Mouse (Mus musculus) embryonic stem cell, embryonic (primary cell): ENCODE measurements around the gene Gm39566.

Source experiments
- CTCF ChIA-PET, 4 experiments: fragments of 300-600 bp in 2 of 4; fragments of 350-600 bp in 2 of 4; sonication (Branson Sonifier 250); formaldehyde crosslinking; loops; one replicate each; lab custom pipeline; 2022; ENCODE audit warnings: inconsistent platforms in 2 of 4; lab: Charles Lee
- POLR2A ChIA-PET, 4 experiments: fragments of 300-600 bp in 2 of 4; fragments of 350-600 bp in 2 of 4; sonication (Branson Sonifier 250); formaldehyde crosslinking; loops; one replicate each; lab custom pipeline; 2022; ENCODE audit warnings: antibody characterized with exemption in 4 of 4, inconsistent platforms in 1 of 4; lab: Charles Lee

Gm39566 gene

GRCm38 (mm10) chr11:69767625-69767909 lies 47.5 kb downstream of the Gm39566 start:
- CTCF ChIA-PET = interaction anchor here in 1 of 4 experiments (0.7 kb wide), 1 partner anchor 34 kb away, joined by 3 read pairs; the partner anchor contains the start of gene Fgf11
- POLR2A ChIA-PET = interaction anchor here (0.6 to 6.3 kb wide), 30 partner anchors 8 to 133 kb away, joined by 3 to 57 read pairs (median 5); partner anchors contain the start of genes Nlgn2 (in 2 of the 4), 2810408A11Rik (in 1 of the 4), Chrnb1 (in 1 of the 4) and Fgf11 (in 1 of the 4)

GRCm38 (mm10) chr11:69766872-69767624 lies 48.0 kb downstream of the Gm39566 start:
- POLR2A ChIA-PET = interaction anchor here (0.6 to 6.3 kb wide), 33 partner anchors 8 to 134 kb away, joined by 3 to 57 read pairs (median 4); partner anchors contain the start of genes Chrnb1 (in 2 of the 4), Nlgn2 (in 2 of the 4), 2810408A11Rik (in 1 of the 4) and Fgf11 (in 1 of the 4)
- CTCF ChIA-PET = interaction anchor here in 1 of 4 experiments (0.7 kb wide), 1 partner anchor 34 kb away, joined by 3 read pairs; the partner anchor contains the start of gene Fgf11

DNA sequence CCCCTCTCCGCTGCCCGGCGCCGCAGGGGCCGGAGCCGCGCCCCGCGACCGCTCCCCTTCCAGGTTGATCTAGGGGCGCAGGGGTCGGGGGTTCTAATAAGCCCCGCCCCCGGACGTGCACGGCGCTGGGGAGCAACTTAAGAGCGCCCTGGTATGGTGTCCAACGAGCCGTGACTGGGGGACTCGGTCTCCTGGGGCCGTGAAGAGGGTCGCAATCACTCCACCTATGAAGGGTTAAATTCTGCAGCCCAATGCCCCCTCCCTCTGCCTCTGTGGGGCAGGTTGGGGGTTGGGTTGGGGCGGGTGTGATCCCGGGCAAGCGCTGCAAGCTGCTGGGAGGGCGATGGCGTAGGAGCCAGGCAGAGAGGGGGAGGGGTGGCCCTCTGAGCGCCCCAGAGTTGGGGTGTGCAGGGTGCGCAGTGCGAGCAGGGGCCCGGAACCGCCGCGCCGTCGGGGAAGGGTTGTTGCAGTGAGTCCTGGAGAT lies 48.9 kb downstream of the Gm39566 start:
- ChIA-PET CTCF (interaction anchor here in 1 of 4 experiments (0.6 to 1.4 kb wide), 2 partner anchors 13 to 155 kb away, joined by 3 read pairs; no protein-coding TSS in a partner anchor), POLR2A (interaction anchor here in 3 of 4 experiments (0.8 to 6.3 kb wide), 15 partner anchors 9 to 214 kb away, joined by 3 to 57 read pairs (median 4); partner anchors contain the start of genes Chrnb1 (in 1 of the 3), Fgf11 (in 1 of the 3) and Gps2 (in 1 of the 3))

- ChIA-PET CTCF (interaction anchor here in 3 of 4 experiments (0.6 to 2.3 kb wide), 8 partner anchors 10 to 278 kb away, joined by 3 to 11 read pairs (median 4); no protein-coding TSS in a partner anchor), POLR2A (interaction anchor here in 3 of 4 experiments (0.6 to 6.3 kb wide), 43 partner anchors 8 to 859 kb away, joined by 3 to 57 read pairs (median 4); partner anchors contain the start of genes Nlgn2 (in 3 of the 3), Tmem256 (in 3 of the 3), Fgf11 (in 2 of the 3) and Chrnb1 (in 1 of the 3))
Observed at GRCm38 (mm10) chr11:69765221-69766125, 49.6 kb downstream of the Gm39566 start, which contains the start of gene Zbtb4. Zbtb4 (plus strand) TSS chr11:69765912.

- CTCF ChIA-PET = interaction anchor here (0.6 to 2.3 kb wide), 14 partner anchors 9 to 120 kb away, joined by 3 to 11 read pairs (median 4); partner anchors contain the start of genes Tmem102 (in 1 of the 4) and Tmem95 (in 1 of the 4)
- POLR2A ChIA-PET = interaction anchor here (0.6 to 6.3 kb wide), 22 partner anchors 10 to 185 kb away, joined by 3 to 57 read pairs (median 4); partner anchors contain the start of genes Fgf11 (in 2 of the 4), Nlgn2 (in 1 of the 4), Tmem102 (in 1 of the 4) and Tmem256 (in 1 of the 4)
Observed at GRCm38 (mm10) chr11:69763551-69763950, 51.5 kb downstream of the Gm39566 start.

DNA sequence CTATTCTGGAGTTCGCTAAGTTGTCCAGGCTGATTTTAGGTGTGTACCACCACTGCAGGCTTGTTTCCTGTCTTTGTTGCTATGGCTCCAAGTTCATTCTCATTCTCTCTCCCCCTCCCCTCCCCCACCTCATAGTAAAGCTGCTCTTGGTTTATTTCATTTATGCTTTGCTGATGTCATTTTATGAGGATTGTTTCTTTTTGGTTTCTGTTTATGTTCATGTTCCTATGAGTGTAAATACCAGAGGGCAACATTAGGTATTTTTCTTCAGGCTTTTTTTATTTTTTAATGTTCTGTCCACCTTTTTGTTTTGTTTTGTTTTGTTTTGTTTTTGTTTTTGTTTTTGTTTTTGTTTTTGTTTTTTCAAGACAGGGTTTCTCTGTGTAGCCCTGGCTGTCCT lies 53.2 kb downstream of the Gm39566 start, which contains the start of gene Slc35g3:
TSS of gene Slc35g3 (minus strand) at position 101 of the 400 bp plus-strand sequence.
- ChIA-PET POLR2A (interaction anchor here (0.6 to 4.3 kb wide), 22 partner anchors 8 to 649 kb away, joined by 3 to 86 read pairs (median 4); partner anchors contain the start of genes Fgf11 (in 2 of the 4), 2810408A11Rik (in 1 of the 4), Cd68 (in 1 of the 4) and Eif5a (in 1 of the 4)), CTCF (interaction anchor here in 1 of 4 experiments (0.6 kb wide), 1 partner anchor 35 kb away, joined by 7 read pairs; no protein-coding TSS in a partner anchor)
